Mouse (Mus musculus) cerebellum, adult (tissue): ENCODE data around the gene Nanos2.
A peak's percentile ranks its signal among the peaks of the same experiment; 100 is the strongest.

Experiments
- ATAC-seq: cut with Nextera tagmentation; 2 replicates; pipeline ENCODE4 v1.9.2; 2017; ENCODE audit warnings: mild to moderate bottlenecking, moderate library complexity, mixed read lengths; ENCODE audit not compliant: insufficient number of reproducible peaks, low FRiP score, low TSS enrichment

The Nanos2 gene

GRCm38 (mm10) chr7:19012882-19013281 lies 25.7 kb downstream of the Nanos2 start:
- ATAC-seq = no peak

- ATAC-seq = no peak
Observed at GRCm38 (mm10) chr7:19014452-19014851, 27.3 kb downstream of the Nanos2 start.

GRCm38 (mm10) chr7:19016042-19016441 lies 28.8 kb downstream of the Nanos2 start:
- ATAC-seq = no peak

GRCm38 (mm10) chr7:19017909-19018308 lies 30.7 kb downstream of the Nanos2 start:
- no peak for ATAC-seq

- no peak for ATAC-seq
Observed at GRCm38 (mm10) chr7:19021048-19021447, 33.8 kb downstream of the Nanos2 start.

GRCm38 (mm10) chr7:19022189-19022958 lies 35.2 kb downstream of the Nanos2 start:
- ATAC-seq = no peak

GRCm38 (mm10) chr7:19023357-19023814 lies 36.2 kb downstream of the Nanos2 start, which contains the start of gene Foxa3:
Foxa3 (minus strand) TSS chr7:19023538.
- ATAC-seq = no peak

- ATAC-seq = peak; percentile 88
Observed at GRCm38 (mm10) chr7:19024096-19024506, 36.9 kb downstream of the Nanos2 start, which contains the start of gene Sympk. Sympk (plus strand) TSS chr7:19024377.

- ATAC-seq = no peak
Observed at GRCm38 (mm10) chr7:19024581-19025255, 37.5 kb downstream of the Nanos2 start.

- no peak for ATAC-seq
Observed at GRCm38 (mm10) chr7:19028067-19028466, 40.9 kb downstream of the Nanos2 start.

- ATAC-seq = no peak
Observed at GRCm38 (mm10) chr7:19029084-19029653, 42.0 kb downstream of the Nanos2 start.

GRCm38 (mm10) chr7:19031641-19032040 lies 44.4 kb downstream of the Nanos2 start:
- ATAC-seq = no peak
